Mouse (Mus musculus): ENCODE measurements around the gene Sept9.
A peak's percentile ranks its signal among the peaks of the same experiment; 100 is the strongest.

- TF ChIP-seq POLR2A (IDR thresholded peaks at IDR 0.05; ENCODE audit: insufficient read depth, low read depth, low read length) = no peak
- peak; percentile 63 for TF ChIP-seq CTCF (IDR thresholded peaks at IDR 0.05; ENCODE audit: insufficient read depth, low read depth, low read length)
These were observed 158.6 kb downstream of the Sept9 start for GRCm38 (mm10) chr11:117357916-117358639.
